Mouse (Mus musculus) erythroblast, embryonic 14.5 days (primary cell): ENCODE data around the gene Kcnk13.

Experiments
- GATA1 ChIP-seq: IDR thresholded peaks from 2 replicates; pipeline ENCODE4 v1.6.1; 2012; ENCODE audit warnings: low read length, inconsistent platforms, mixed read lengths
- TAL1 ChIP-seq: IDR thresholded peaks from 3 replicates; pipeline ENCODE4 v1.6.1; 2012; ENCODE audit warnings: low read length, inconsistent platforms, mixed read lengths

- no peak for TF ChIP-seq GATA1
- TF ChIP-seq TAL1, result no peak
Measured at GRCm38 (mm10) chr12:100053617-100054016, 89.3 kb downstream of the Kcnk13 start.
